Mouse (Mus musculus): ENCODE measurements around the gene Lsm10. TPM values are rescaled to one million over a fixed set of nuclear protein-coding genes. Genes with fewer than 3 reads are reported as not detected.
A peak's percentile ranks its signal among the peaks of the same experiment; 100 is the strongest.
"Not testable (repeated sequence)": the region's sequence is repeated elsewhere in the genome, so short reads cannot be mapped to it uniquely, and the experiment has no call there.

The Lsm10 gene
- polyA plus RNA-seq, 1 experiment from 2014 or later, result 50.3 TPM

DNA sequence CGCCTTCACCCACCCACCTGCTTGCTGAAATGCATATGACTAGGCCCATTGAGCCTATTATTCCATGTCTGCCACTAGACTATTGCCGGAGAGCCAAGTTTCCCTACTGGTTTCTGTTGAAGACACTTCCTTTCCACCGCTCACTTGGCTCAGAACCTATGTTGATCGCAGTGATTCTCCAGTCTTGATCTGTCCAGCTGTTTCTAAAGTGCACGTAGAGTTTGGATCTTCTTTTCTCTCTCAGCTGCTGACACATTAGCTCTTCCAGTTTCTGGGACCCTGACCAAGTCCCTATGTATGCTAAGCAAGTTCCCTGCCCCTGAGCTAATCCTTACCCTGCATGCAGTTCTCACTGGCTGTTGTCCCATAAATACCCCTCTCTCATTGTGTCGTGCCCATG, 18.6 kb upstream of the Lsm10 start:
- H3K4me1 ChIP-seq (replicated peaks), result no peaks in the 10 kb centered on the region
- no peak overlapping the region for H3K4me2 ChIP-seq
- H3K27me3 ChIP-seq, result no peaks in the 10 kb centered on the region
- ATAC-seq (ENCODE audit: low FRiP score, low read depth), result no peak
- no peak overlapping the region for H3K9ac ChIP-seq
- no peaks in the 10 kb centered on the region for H3K9me3 ChIP-seq
- 85% methylated on average over 6 of the region's 6 CpGs for WGBS
- H3K4me3 ChIP-seq, result no peak overlapping the region
- H3K36me3 ChIP-seq, result peaks cover 7% of the 10 kb centered on the region
- no peak overlapping the region for H3K27ac ChIP-seq (replicated peaks)

- Histone ChIP-seq H3K9ac (no peak overlapping the region), H3K27ac (replicated peaks) (no peak overlapping the region), H3K36me3 (peaks cover 13% of the 10 kb centered on the region), H3K9me3 (no peaks in the 10 kb centered on the region), H3K27me3 (no peaks in the 10 kb centered on the region), H3K4me2 (no peak overlapping the region), H3K4me3 (no peak overlapping the region), H3K4me1 (replicated peaks) (no peaks in the 10 kb centered on the region)
- WGBS, result 86% methylated on average over 4 of the region's 4 CpGs
- no peak for ATAC-seq (ENCODE audit: low FRiP score, low read depth)
These were observed 17.2 kb upstream of the Lsm10 start for GRCm38 (mm10) chr4:126079266-126079665.

GRCm38 (mm10) chr4:126081601-126082000, 14.8 kb upstream of the Lsm10 start:
- ATAC-seq (ENCODE audit: low FRiP score, low read depth), result no peak
- H3K27me3 ChIP-seq, result no peaks in the 10 kb centered on the region
- no peak overlapping the region for H3K9ac ChIP-seq
- H3K4me1 ChIP-seq (replicated peaks), result no peaks in the 10 kb centered on the region
- no peak overlapping the region for H3K4me3 ChIP-seq
- peaks cover 18% of the 10 kb centered on the region for H3K36me3 ChIP-seq
- WGBS, result 90% methylated on average over 1 of the region's 1 CpGs
- no peaks in the 10 kb centered on the region for H3K9me3 ChIP-seq
- H3K4me2 ChIP-seq, result no peak overlapping the region
- H3K27ac ChIP-seq (replicated peaks), result no peak overlapping the region

GRCm38 (mm10) chr4:126083021-126083420, 13.4 kb upstream of the Lsm10 start:
- 96% methylated on average over 9 of the region's 9 CpGs for WGBS
- no peak for ATAC-seq (ENCODE audit: low FRiP score, low read depth)
- no peak overlapping the region for H3K9ac ChIP-seq

GRCm38 (mm10) chr4:126084382-126084781, 12.0 kb upstream of the Lsm10 start:
- Histone ChIP-seq H3K36me3 (peaks cover 33% of the 10 kb centered on the region), H3K27me3 (no peaks in the 10 kb centered on the region), H3K4me1 (replicated peaks) (no peaks in the 10 kb centered on the region), H3K9me3 (no peaks in the 10 kb centered on the region), H3K4me2 (no peak overlapping the region), H3K27ac (replicated peaks) (no peak overlapping the region), H3K9ac (no peak overlapping the region), H3K4me3 (no peak overlapping the region)
- 80% methylated on average over 8 of the region's 8 CpGs for WGBS
- ATAC-seq (ENCODE audit: low FRiP score, low read depth), result no peak

More at GRCm38 (mm10) chr4:126083021-126083420, 13.4 kb upstream of the Lsm10 start:
- Histone ChIP-seq H3K36me3 (peaks cover 24% of the 10 kb centered on the region), H3K4me3 (no peak overlapping the region), H3K4me1 (replicated peaks) (no peaks in the 10 kb centered on the region), H3K27me3 (no peaks in the 10 kb centered on the region), H3K4me2 (no peak overlapping the region), H3K9me3 (no peaks in the 10 kb centered on the region), H3K27ac (replicated peaks) (no peak overlapping the region)

- WGBS, result 26% methylated on average over 7 of the region's 7 CpGs
- no peak overlapping the region for H3K9ac ChIP-seq
These were observed 10.3 kb upstream of the Lsm10 start for GRCm38 (mm10) chr4:126085996-126086576.

GRCm38 (mm10) chr4:126090101-126090847, 6.1 kb upstream of the Lsm10 start:
- WGBS, result 77% methylated on average over 7 of the region's 7 CpGs
- no peak for ATAC-seq (ENCODE audit: low FRiP score, low read depth)
- Histone ChIP-seq H3K4me3 (no peak overlapping the region), H3K27ac (replicated peaks) (no peak overlapping the region), H3K27me3 (no peaks in the 10 kb centered on the region), H3K36me3 (0 out of 2 replicates have a peak, but pooled peaks cover 15% of the 10 kb centered on the region), H3K9ac (no peak overlapping the region), H3K4me2 (no peak overlapping the region), H3K4me1 (replicated peaks) (no peaks in the 10 kb centered on the region), H3K9me3 (no peaks in the 10 kb centered on the region)

More at GRCm38 (mm10) chr4:126085996-126086576, 10.3 kb upstream of the Lsm10 start:
- Histone ChIP-seq H3K9me3 (no peaks in the 10 kb centered on the region), H3K4me2 (no peak overlapping the region), H3K4me1 (replicated peaks) (no peaks in the 10 kb centered on the region), H3K4me3 (no peak overlapping the region), H3K36me3 (peaks cover 33% of the 10 kb centered on the region), H3K27ac (replicated peaks) (no peak overlapping the region), H3K27me3 (no peaks in the 10 kb centered on the region)
- peak; percentile 78 for ATAC-seq (ENCODE audit: low FRiP score, low read depth)

GRCm38 (mm10) chr4:126090848-126091124, 5.6 kb upstream of the Lsm10 start:
- Histone ChIP-seq H3K4me1 (replicated peaks) (no peaks in the 10 kb centered on the region), H3K4me2 (no peak overlapping the region), H3K9me3 (no peaks in the 10 kb centered on the region), H3K4me3 (no peak overlapping the region), H3K9ac (no peak overlapping the region), H3K36me3 (0 out of 2 replicates have a peak, but pooled peaks cover 15% of the 10 kb centered on the region), H3K27me3 (no peaks in the 10 kb centered on the region), H3K27ac (replicated peaks) (no peak overlapping the region)
- 78% methylated on average over 4 of the region's 4 CpGs for WGBS
- ATAC-seq (ENCODE audit: low FRiP score, low read depth), result no peak

DNA sequence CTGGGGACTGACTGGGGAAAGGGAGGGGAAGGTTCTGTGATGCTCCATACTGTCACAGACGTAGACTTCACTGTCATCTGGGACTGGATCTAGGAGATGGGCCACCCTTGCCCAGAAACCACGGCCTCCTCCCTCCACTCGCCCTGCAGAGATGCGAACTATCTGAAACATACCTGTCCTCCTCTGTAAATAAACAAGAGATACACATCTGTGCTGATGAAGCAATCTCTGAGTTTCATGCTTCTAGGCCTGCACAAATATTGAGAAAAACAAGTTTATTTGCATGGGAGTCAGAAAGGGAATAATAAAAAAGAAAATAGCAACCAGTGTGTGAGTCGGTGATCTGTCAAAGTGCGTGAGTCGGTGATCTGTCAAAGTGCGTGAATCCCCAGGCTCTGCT, 4.5 kb upstream of the Lsm10 start:
- Histone ChIP-seq H3K9me3 (no peaks in the 10 kb centered on the region), H3K36me3 (0 out of 2 replicates have a peak, but pooled peaks cover 15% of the 10 kb centered on the region), H3K27ac (replicated peaks) (no peak overlapping the region), H3K9ac (no peak overlapping the region), H3K4me1 (replicated peaks) (peaks cover 1% of the 10 kb centered on the region), H3K4me3 (no peak overlapping the region), H3K4me2 (no peak overlapping the region), H3K27me3 (no peaks in the 10 kb centered on the region)
- 83% methylated on average over 8 of the region's 8 CpGs for WGBS
- ATAC-seq (ENCODE audit: low FRiP score, low read depth), result no peak

DNA sequence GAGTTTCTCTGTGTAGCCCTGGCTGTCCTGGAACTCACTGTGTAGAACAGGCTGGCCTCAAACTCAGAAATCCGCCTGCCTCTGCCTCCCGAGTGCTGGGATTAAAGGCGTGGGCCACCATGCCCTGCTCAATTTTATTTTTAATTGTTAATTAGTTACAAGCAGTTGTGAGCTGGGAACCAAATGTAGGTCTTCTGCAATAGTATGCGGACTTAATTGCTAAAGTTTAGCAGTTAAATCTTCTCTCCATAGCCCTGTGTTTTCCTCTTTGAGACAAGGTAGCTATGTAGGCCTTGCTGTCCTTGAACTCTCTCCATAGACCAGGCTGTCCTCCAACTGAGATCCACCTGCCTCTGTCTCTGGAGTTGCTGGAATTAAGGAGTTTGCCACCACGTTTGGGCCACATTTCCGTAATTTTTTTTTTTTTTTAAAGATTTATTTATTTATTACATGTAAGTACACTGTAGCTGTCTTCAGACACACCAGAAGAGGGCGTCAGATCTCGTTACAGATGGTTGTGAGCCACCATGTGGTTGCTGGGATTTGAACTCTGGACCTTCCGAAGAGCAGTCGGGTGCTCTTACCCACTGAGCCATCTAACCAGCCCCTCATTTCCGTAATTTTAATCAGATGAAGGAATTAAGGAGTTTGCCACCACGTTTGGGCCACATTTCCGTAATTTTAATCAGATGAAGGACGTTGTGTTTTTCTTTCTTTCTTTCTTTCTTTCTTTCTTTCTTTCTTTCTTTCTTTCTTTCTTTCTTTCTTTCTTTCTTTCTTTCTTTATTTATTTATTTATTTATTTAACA, 597 bp upstream of the Lsm10 start:
- not testable (repeated sequence) for H3K4me1 ChIP-seq (replicated peaks); ATAC-seq (ENCODE audit: low FRiP score, low read depth); H3K9me3 ChIP-seq; H3K36me3 ChIP-seq; H3K9ac ChIP-seq; H3K27me3 ChIP-seq
- WGBS, result 57% methylated on average over 14 of the region's 14 CpGs
- Histone ChIP-seq H3K4me2 (peak overlapping the region; percentile 58), H3K4me3 (peak overlapping the region; percentile 58; the same call in 1 of the 2 replicates), H3K27ac (replicated peaks) (0 out of 2 replicates have a peak overlapping the region, but pooled peaks have one; percentile 26)

DNA sequence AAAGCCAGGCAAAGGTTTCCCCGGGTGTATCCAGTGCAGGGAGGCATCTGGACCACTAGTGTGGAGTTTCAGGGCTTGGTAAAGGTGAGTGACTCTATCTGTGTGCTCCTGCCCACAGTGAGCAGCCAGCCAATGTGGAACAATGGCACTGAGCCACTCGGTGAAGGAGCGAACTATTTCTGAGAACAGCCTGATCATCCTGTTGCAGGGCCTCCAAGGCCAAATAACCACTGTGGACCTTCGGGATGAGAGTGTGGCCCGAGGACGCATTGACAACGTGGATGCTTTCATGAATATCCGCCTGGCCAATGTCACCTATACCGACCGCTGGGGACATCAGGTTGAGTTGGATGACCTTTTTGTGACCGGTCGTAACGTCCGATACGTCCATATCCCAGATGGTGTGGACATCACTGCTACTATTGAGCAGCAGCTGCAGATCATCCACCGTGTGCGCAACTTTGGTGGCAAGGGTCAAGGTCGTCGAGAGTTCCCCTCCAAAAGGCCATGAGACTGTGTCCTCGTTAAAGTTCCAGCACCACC, 1.4 kb downstream of the Lsm10 start:
- Histone ChIP-seq H3K27ac (replicated peaks) (no peak overlapping the region), H3K9me3 (no peaks in the 10 kb centered on the region), H3K4me3 (no peak overlapping the region), H3K27me3 (no peaks in the 10 kb centered on the region), H3K9ac (no peak overlapping the region), H3K36me3 (peaks cover 4% of the 10 kb centered on the region; the same call in 1 of the 2 replicates), H3K4me2 (no peak overlapping the region), H3K4me1 (replicated peaks) (peaks cover 19% of the 10 kb centered on the region)
- ATAC-seq (ENCODE audit: low FRiP score, low read depth), result no peak
- 95% methylated on average over 20 of the region's 20 CpGs for WGBS

DNA sequence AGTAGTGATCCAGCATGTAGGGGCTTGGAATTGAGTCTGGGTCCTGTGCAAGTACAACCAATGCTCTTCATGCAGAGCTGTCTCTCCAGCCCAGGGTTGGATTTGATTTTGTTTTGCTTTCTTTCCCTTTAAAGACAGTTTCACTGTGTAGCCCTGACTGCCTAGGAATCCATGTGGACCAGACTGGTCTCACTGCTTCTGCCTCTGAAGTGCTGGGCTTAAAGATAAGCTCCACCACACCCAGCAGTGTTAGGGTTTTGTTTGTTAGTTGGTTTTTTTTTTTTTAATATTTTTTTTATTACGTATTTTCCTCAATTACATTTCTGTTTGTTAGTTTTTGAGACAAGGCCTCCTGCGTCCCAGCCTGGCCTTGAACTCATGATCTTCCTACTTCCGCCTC, 2.9 kb downstream of the Lsm10 start:
- no peak for ATAC-seq (ENCODE audit: low FRiP score, low read depth)

More for the DNA sequence above, 2.9 kb downstream of the Lsm10 start:
- WGBS, result 94% methylated on average over 3 of the region's 3 CpGs
- peaks cover 4% of the 10 kb centered on the region; the same call in 1 of the 2 replicates for H3K36me3 ChIP-seq
- H3K27ac ChIP-seq (replicated peaks), result no peak overlapping the region
- H3K27me3 ChIP-seq, result no peaks in the 10 kb centered on the region
- no peak overlapping the region for H3K4me2 ChIP-seq
- no peaks in the 10 kb centered on the region for H3K9me3 ChIP-seq
- H3K4me3 ChIP-seq, result no peak overlapping the region
- H3K4me1 ChIP-seq (replicated peaks), result peaks cover 27% of the 10 kb centered on the region
- H3K9ac ChIP-seq, result no peak overlapping the region

Measured in hindbrain, embryonic 15.5 days (tissue).